Mouse (Mus musculus) E14TG2a.4 (cell line): Measurements from ENCODE around the gene Adgrg3.

Source experiments
- CTCF ChIP-seq: conservative IDR thresholded peaks from 2 replicates; pipeline ENCODE4 v1.5.1; 2014; ENCODE audit warnings: low read length
- NANOG ChIP-seq: IDR thresholded peaks from 2 replicates; pipeline ENCODE4 v1.6.1; 2014; ENCODE audit warnings: borderline replicate concordance, low read length, mixed read lengths
- POU5F1 ChIP-seq: IDR thresholded peaks from 2 replicates; pipeline ENCODE4 v1.6.1; 2014; ENCODE audit warnings: low read length, borderline replicate concordance

DNA sequence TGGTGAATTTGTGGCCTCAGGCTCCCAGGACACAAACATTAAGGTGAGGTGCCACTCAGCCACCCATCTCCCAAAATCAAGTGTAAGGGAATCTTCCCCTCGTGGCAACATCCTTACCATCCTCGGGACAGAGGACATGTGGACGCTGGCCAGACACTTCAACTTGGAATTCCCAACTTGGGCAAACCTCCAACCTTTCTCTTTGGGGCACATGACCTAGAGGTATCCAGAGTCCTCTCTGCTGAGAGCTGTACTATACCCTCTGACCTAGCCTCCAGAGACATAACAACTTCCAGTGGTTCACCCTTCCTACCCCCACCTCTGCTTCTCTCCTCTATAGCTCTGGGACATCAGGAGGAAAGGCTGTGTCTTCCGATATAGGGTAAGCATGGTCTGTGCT is 76.1 kb downstream of the Adgrg3 start:
- TF ChIP-seq CTCF (no peak), POU5F1 (no peak), NANOG (no peak)
